Mouse (Mus musculus) megakaryocyte progenitor cell, adult 5-6 weeks (primary cell): ENCODE results near the gene Slc35a3. TPM values are rescaled to one million over a fixed set of nuclear protein-coding genes. Genes with fewer than 3 reads are reported as not detected.
A peak's percentile ranks its signal among the peaks of the same experiment; 100 is the strongest.

Experiments used
- ATAC-seq: replicated peaks from 2 replicates; pipeline ENCODE4 v1.8.0; 2016; ENCODE audit warnings: mild to moderate bottlenecking, moderate TSS enrichment, inconsistent platforms; ENCODE audit not compliant: poor library complexity
- total RNA-seq, 2 experiments: library from RNA; stranded (forward) in 1 of 2; stranded (reverse) in 1 of 2; fragments of 157-497, 149-512 nt in 1 of 2; fragments of 200-1000 nt in 1 of 2; gene quantifications; 2 replicates each; pipeline versions ENCODE4 v1.2.3 to v1.2.4; 2015 to 2017

Gene Slc35a3
- total RNA-seq, 2 experiments from 2014 or later = 42.5 to 51.3 TPM

- peak; percentile 41 for ATAC-seq
Measured at GRCm38 (mm10) chr3:116641811-116642371, 70.7 kb downstream of the Slc35a3 start.

DNA sequence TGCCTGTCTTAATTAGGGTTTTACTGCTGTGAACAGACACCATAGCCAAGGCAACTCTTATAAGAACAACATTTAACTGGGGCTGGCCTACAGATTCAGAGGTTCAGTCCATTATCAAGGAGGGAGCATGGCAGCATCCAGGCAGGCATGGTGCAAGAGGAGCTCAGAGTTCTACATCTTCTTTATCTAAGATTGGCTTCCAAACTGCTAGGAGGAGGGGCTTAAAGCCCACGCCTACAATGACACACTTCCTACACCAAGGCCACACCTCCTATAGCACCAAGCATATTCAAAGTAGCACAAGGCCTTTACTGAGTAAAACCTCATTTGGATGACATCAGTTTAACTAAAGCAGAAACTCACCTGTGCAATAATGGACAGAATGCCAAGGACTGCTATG is 72.6 kb downstream of the Slc35a3 start:
- peak; percentile 72 for ATAC-seq

- no peak for ATAC-seq
Measured at GRCm38 (mm10) chr3:116638572-116638971, 74.1 kb downstream of the Slc35a3 start.

GRCm38 (mm10) chr3:116637693-116638476 is 74.7 kb downstream of the Slc35a3 start:
- no peak for ATAC-seq

- no peak for ATAC-seq
Measured at GRCm38 (mm10) chr3:116635799-116636198, 76.8 kb downstream of the Slc35a3 start.

GRCm38 (mm10) chr3:116634853-116635252 is 77.8 kb downstream of the Slc35a3 start:
- ATAC-seq = peak; percentile 64

GRCm38 (mm10) chr3:116634091-116634490 is 78.5 kb downstream of the Slc35a3 start:
- ATAC-seq = peak; percentile 45

- ATAC-seq = peak; percentile 68
Measured at GRCm38 (mm10) chr3:116632971-116633370, 79.7 kb downstream of the Slc35a3 start.

DNA sequence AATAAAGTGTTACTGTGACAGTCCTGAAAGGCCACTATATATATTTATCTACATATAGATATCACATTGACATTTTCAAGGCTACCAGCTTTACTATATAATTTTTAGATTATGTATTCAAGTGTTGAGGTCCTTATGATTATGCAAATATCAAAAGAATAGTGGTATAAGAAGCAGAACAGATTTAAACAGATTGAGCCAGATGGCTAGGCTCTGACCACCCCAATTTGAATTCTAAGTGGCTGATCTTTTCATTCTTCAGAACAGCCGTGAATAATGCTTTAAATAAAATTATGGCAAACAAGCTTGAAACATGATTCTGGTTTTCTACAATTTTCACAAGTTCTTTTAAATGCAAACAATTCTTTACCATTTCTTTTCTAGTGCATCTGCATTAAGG is 81.2 kb downstream of the Slc35a3 start:
- no peak for ATAC-seq

DNA sequence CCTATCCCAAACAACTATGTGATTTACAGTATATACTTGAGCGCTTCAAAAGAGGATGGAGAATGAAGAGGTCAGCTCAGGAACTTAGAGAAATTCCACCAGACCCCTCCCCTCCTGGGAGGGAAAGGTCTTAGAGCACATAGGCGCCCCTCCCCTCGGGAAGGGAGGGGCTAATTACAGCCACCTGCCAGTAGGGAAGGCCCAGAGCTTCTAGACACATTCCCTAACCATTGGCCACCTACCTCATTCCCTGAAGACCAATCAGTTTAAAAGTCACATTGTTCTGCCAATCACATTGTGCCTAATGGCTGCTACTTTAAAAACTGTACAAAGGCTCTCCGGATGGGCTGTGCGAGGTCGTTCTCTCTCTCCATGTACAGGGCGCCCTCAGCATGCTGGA is 90.0 kb downstream of the Slc35a3 start:
- no peak for ATAC-seq

DNA sequence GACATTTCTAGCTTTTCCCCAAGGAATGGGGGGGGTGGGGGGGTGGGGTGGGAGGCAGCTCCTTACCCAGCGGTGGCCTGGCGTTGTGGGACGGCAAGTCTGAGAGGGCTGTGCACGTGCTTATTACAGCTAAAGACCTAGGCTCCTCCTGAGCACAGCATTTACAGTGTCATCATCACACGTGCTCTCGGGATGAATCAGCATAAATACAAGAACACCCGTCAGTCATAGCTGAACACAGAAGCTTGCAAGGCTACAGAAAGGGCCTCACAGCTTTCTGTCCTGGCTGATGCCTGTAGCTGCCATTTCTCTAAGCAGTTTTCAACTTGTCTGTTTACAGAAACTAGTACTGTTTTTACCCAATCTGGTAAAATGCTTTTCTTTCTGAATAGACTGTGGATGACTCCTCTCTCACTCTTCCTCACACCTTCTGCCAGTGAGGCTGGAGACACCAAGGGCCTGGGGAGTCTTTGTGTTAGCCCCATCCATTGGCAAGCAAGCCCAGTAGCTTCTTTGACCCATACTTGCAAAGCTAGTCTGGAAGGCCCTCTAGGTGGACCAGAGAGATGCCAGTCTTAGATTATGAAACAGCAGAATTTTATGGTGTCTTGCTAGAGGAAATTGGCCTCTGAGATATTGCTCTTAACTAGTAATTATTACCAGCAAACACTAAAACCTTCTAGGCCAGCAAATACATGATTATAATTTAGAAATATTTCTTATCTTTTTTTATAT is 91.8 kb downstream of the Slc35a3 start:
- peak; percentile 94 for ATAC-seq

Other genes with a start within 250 kb of the Slc35a3 start
- 57.9 and 67.6 TPM in 2 replicates for gene Rtca, start 204.6 kb downstream of the Slc35a3 start, total RNA-seq (2015)
- 42.8 and 49.3 TPM in 2 replicates for gene Rtca, start 204.6 kb downstream of the Slc35a3 start, total RNA-seq (2017)
- gene Dbt, start 199.8 kb downstream of the Slc35a3 start, total RNA-seq (2015) = 16.7 and 17.8 TPM in 2 replicates
- gene Dbt, start 199.8 kb downstream of the Slc35a3 start, total RNA-seq (2017) = 12.1 and 15.6 TPM in 2 replicates
- 0.05 and 0.52 TPM in 2 replicates for gene Lrrc39, start 149.9 kb downstream of the Slc35a3 start, total RNA-seq (2015)
- gene Lrrc39, start 149.9 kb downstream of the Slc35a3 start, total RNA-seq (2017) = 0.37 and 0.84 TPM in 2 replicates
- gene Sass6, start 117.8 kb downstream of the Slc35a3 start, total RNA-seq (2015) = 38.0 and 39.6 TPM in 2 replicates
- 47.1 and 63.8 TPM in 2 replicates for gene Sass6, start 117.8 kb downstream of the Slc35a3 start, total RNA-seq (2017)
- 23.4 and 40.3 TPM in 2 replicates for gene Trmt13, start 98.2 kb downstream of the Slc35a3 start, total RNA-seq (2015)
- gene Trmt13, start 98.2 kb downstream of the Slc35a3 start, total RNA-seq (2017) = 28.3 and 34.9 TPM in 2 replicates
- gene Mfsd14a, start 50.2 kb downstream of the Slc35a3 start, total RNA-seq (2015) = 77.9 and 81.7 TPM in 2 replicates
- 66.0 and 72.9 TPM in 2 replicates for gene Mfsd14a, start 50.2 kb downstream of the Slc35a3 start, total RNA-seq (2017)
- gene Gm43191, start 31.6 kb downstream of the Slc35a3 start, total RNA-seq (2015) = not detected in 2 replicates
- gene Gm43191, start 31.6 kb downstream of the Slc35a3 start, total RNA-seq (2017) = not detected in 2 replicates
- gene Agl, start 95.3 kb upstream of the Slc35a3 start, total RNA-seq (2015) = 12.8 and 15.5 TPM in 2 replicates
- gene Agl, start 95.3 kb upstream of the Slc35a3 start, total RNA-seq (2017) = 10.4 and 14.0 TPM in 2 replicates
- gene Frrs1, start 146.6 kb upstream of the Slc35a3 start, total RNA-seq (2015) = 73.1 and 73.3 TPM in 2 replicates
- 49.4 and 50.4 TPM in 2 replicates for gene Frrs1, start 146.6 kb upstream of the Slc35a3 start, total RNA-seq (2017)